ENCODE assay signal across 8 mouse cellular contexts in genomic region chr9:32350332-32350731, GRCm38 (mm10). TPM values are rescaled to one million over a fixed set of nuclear protein-coding genes. Genes with fewer than 3 reads are reported as not detected.
DNase-seq lines count a peak whose midpoint lies in the region; ATAC-seq lines count a peak whose summit lies in the region.

No protein-coding gene starts in this region.

- H3K27ac ChIP-seq in midbrain, embryonic 10.5 days (replicated peaks), result no peak overlapping the region
- H3K27ac ChIP-seq in midbrain, embryonic 15.5 days, result no peak overlapping the region
- H3K27ac ChIP-seq in forebrain, embryonic 12.5 days, result no peak overlapping the region
- no peak overlapping the region for H3K27ac ChIP-seq in intestine, embryonic 16.5 days (ENCODE audit: low read length)

- 9% methylated on average over 6 of the region's 6 CpGs for WGBS in midbrain, embryonic 10.5 days
- WGBS in midbrain, embryonic 15.5 days, result 2% methylated on average over 6 of the region's 6 CpGs
- 5% methylated on average over 6 of the region's 6 CpGs for WGBS in forebrain, embryonic 12.5 days
- WGBS in intestine, embryonic 16.5 days, result 7% methylated on average over 6 of the region's 6 CpGs

- H3K9ac ChIP-seq in midbrain, embryonic 15.5 days, result no peak overlapping the region
- H3K9ac ChIP-seq in forebrain, embryonic 12.5 days, result no peak overlapping the region
- no peak overlapping the region for H3K9ac ChIP-seq in intestine, embryonic 16.5 days (ENCODE audit: low read depth, low read length)

- ATAC-seq in midbrain, embryonic 15.5 days (replicated peaks), result no peak
- ATAC-seq in forebrain, embryonic 12.5 days (ENCODE audit: low FRiP score), result 0 out of 2 replicates have a peak, but pooled peaks have one; percentile 39
- peak; percentile 44; the same call in 1 of the 2 replicates for ATAC-seq in intestine, embryonic 16.5 days

- H3K9me3 ChIP-seq in midbrain, embryonic 10.5 days (replicated peaks), result no peaks in the 10 kb centered on the region
- no peaks in the 10 kb centered on the region for H3K9me3 ChIP-seq in midbrain, embryonic 15.5 days
- H3K9me3 ChIP-seq in forebrain, embryonic 12.5 days, result no peaks in the 10 kb centered on the region
- H3K9me3 ChIP-seq in intestine, embryonic 16.5 days (ENCODE audit: control insufficient read depth, low read length), result no peaks in the 10 kb centered on the region

- no peak overlapping the region for H3K4me2 ChIP-seq in midbrain, embryonic 15.5 days
- H3K4me2 ChIP-seq in forebrain, embryonic 12.5 days, result no peak overlapping the region
- no peak overlapping the region for H3K4me2 ChIP-seq in intestine, embryonic 16.5 days (ENCODE audit: low read depth, low read length)

- no peaks in the 10 kb centered on the region for H3K36me3 ChIP-seq in midbrain, embryonic 10.5 days
- H3K36me3 ChIP-seq in midbrain, embryonic 15.5 days (replicated peaks), result no peaks in the 10 kb centered on the region
- H3K36me3 ChIP-seq in forebrain, embryonic 12.5 days (replicated peaks), result no peaks in the 10 kb centered on the region
- no peaks in the 10 kb centered on the region for H3K36me3 ChIP-seq in intestine, embryonic 16.5 days (ENCODE audit: control insufficient read depth, insufficient read depth, low read length)

- H3K4me1 ChIP-seq in midbrain, embryonic 10.5 days, result peaks cover 8% of the 10 kb centered on the region; the same call in 1 of the 2 replicates
- no peaks in the 10 kb centered on the region for H3K4me1 ChIP-seq in midbrain, embryonic 15.5 days
- peaks cover 13% of the 10 kb centered on the region; the same call in 1 of the 2 replicates for H3K4me1 ChIP-seq in forebrain, embryonic 12.5 days
- H3K4me1 ChIP-seq in intestine, embryonic 16.5 days (ENCODE audit: control insufficient read depth, insufficient read depth, low read length), result no peaks in the 10 kb centered on the region

- H3K4me3 ChIP-seq in midbrain, embryonic 10.5 days, result no peak overlapping the region
- H3K4me3 ChIP-seq in midbrain, embryonic 15.5 days, result no peak overlapping the region
- no peak overlapping the region for H3K4me3 ChIP-seq in forebrain, embryonic 12.5 days (replicated peaks)
- H3K4me3 ChIP-seq in intestine, embryonic 16.5 days (ENCODE audit: low read length), result no peak overlapping the region

- H3K27me3 ChIP-seq in midbrain, embryonic 10.5 days (ENCODE audit: low read depth, poor library complexity, severe bottlenecking), result peaks cover 49% of the 10 kb centered on the region
- H3K27me3 ChIP-seq in midbrain, embryonic 15.5 days (replicated peaks), result peaks cover 12% of the 10 kb centered on the region
- H3K27me3 ChIP-seq in forebrain, embryonic 12.5 days, result peaks cover 60% of the 10 kb centered on the region
- H3K27me3 ChIP-seq in intestine, embryonic 16.5 days (replicated peaks; ENCODE audit: control insufficient read depth, insufficient read depth, low read length), result 0 out of 2 replicates have a peak, but pooled peaks cover 10% of the 10 kb centered on the region

- intact Hi-C loops in left cerebral cortex, postnatal 4 days (cut with DNase I), result loop anchor here (2.0 kb wide), 1 partner anchor 78 kb away; no protein-coding TSS in a partner anchor

- peak; percentile 68 for DNase-seq in midbrain, embryonic 10.5 days (ENCODE audit: low spot score)
- DNase-seq in brain, adult 2 months (ENCODE audit: low read depth, low spot score), result peak; percentile 81
- DNase-seq in left cerebral cortex, postnatal 4 days, result peak; percentile 80
- peak; percentile 76 for DNase-seq in retina, postnatal 1 day
- peak; percentile 85 for DNase-seq in thymus, postnatal 4 days

RNA-seq across cellular contexts. Expression of gene Kcnj5, which starts 6.2 kb away (rescaled TPM):
- polyA plus RNA-seq in midbrain, embryonic 10.5 days (2016; fragmentation: Nextera tagmentation; extraction: Ambion mirVana), result 0.20 and 0.36 TPM in 2 replicates
- polyA plus RNA-seq in midbrain, embryonic 15.5 days (2015; fragmentation: Nextera tagmentation; extraction: Ambion mirVana), result 0.80 and 1.3 TPM in 2 replicates
- polyA plus RNA-seq in forebrain, embryonic 12.5 days (2016; fragmentation: Nextera tagmentation; extraction: Ambion mirVana), result 0.83 and 1.1 TPM in 2 replicates
- 0.09 and 0.15 TPM in 2 replicates for polyA plus RNA-seq in intestine, embryonic 16.5 days (2015; fragmentation: Nextera tagmentation; extraction: Ambion mirVana)
- 1 to 10 TPM; 1.4 to 1.8 TPM for total RNA-seq in left cerebral cortex, postnatal 4 days (2021)

RNA-seq across cellular contexts. Expression of gene Kcnj1, which starts 22.0 kb away (rescaled TPM):
- not detected in 2 replicates for polyA plus RNA-seq in midbrain, embryonic 10.5 days (2016; fragmentation: Nextera tagmentation; extraction: Ambion mirVana)
- polyA plus RNA-seq in midbrain, embryonic 15.5 days (2015; fragmentation: Nextera tagmentation; extraction: Ambion mirVana), result not detected in 2 replicates
- polyA plus RNA-seq in forebrain, embryonic 12.5 days (2016; fragmentation: Nextera tagmentation; extraction: Ambion mirVana), result not detected in 2 replicates
- not detected in 2 replicates for polyA plus RNA-seq in intestine, embryonic 16.5 days (2015; fragmentation: Nextera tagmentation; extraction: Ambion mirVana)
- not detected for total RNA-seq in left cerebral cortex, postnatal 4 days (2021)
